Mouse (Mus musculus) skeletal muscle tissue, adult 2 months (tissue): ENCODE measurements around the gene Eef1b2.

ENCODE experiments used
- DNase-seq: peaks from one replicate; pipeline ENCODE4 v3.0.0-alpha.2; 2012; ENCODE audit warnings: low read depth, low spot score

Eef1b2 gene

DNA sequence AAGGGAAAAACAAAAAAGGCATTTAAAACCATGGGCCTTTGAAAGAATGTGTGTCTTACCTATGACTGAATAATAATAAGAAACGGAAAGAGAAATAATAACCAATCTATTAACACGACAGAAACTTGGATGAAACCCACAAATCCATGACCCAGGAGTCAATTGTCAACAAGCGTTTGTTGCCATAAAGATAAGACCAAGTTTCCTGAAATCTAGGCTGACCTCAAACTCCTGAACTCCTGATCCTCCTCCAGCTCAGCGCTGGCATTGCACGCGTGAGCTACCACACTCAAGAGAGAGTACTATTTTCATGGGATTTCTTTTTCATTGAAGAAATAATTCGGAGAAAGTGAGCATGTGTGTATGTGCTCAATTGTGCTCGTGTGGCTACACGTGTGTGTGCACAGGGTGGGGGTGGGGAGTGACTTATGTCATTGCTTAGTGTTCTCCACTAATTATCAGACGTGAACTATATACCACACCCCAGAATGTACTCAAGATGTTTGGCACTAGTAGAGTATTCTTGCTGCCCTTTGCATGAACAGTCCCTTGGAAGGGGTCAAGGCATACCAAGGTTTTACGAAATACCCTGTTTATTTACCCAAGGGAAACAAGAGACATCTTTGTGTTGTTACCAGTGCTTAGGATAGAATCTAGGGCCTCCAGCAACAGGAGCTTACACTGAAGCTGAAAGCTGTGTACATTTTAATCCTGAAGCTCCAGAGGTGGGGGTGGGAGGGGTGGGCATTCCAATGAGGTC is 15.9 kb downstream of the Eef1b2 start:
- no peak for DNase-seq

DNA sequence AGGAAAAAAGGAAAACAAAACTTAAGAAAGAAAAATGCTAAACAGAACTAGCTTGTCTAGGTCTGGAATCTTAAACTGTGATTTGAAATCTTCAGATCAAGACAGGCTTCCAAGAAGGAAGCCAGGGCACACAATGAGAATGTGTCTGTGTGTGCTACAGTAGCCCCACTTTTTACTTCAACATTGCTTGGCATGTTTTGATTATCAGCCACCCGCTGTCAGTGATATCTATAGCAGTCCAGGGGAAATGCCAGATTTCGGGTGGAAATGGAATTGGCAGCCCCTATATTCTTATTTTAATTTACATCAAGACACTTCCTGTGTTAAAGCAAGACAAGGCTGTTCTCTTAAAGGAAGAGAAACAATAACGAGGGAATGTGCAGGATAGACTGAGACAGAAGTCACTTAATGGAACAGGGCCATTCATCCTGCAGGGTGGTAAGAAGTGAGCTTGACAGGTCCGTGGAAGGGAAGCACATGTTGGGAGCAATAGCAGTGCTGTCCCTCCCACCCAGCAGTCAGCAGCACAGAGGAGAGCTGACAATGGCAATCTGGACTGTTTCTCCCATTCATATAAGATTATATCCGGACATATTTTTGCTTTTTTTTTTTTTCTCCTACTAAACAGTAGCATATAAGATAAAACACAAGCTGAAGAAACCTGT is 19.4 kb downstream of the Eef1b2 start:
- DNase-seq: no peak

DNA sequence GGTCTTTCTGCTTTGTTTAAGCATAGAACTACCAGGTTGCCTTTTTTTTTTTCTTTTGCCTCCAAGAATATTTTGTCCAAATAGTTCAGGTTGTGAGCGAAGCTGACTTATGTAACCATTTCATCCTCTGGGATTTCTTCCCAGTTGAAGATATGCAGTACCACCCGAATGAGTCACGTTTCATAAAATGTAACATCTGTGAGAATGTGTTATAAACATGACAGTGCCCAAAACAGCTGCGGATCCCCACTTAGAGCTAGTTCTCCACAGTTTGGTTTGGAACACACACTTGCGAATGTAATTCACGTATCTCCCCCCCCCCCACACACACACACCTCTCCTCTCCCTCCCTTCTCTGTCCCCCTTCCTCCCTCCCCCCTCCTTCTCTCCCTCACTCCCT is 22.8 kb downstream of the Eef1b2 start:
- DNase-seq: no peak

DNA sequence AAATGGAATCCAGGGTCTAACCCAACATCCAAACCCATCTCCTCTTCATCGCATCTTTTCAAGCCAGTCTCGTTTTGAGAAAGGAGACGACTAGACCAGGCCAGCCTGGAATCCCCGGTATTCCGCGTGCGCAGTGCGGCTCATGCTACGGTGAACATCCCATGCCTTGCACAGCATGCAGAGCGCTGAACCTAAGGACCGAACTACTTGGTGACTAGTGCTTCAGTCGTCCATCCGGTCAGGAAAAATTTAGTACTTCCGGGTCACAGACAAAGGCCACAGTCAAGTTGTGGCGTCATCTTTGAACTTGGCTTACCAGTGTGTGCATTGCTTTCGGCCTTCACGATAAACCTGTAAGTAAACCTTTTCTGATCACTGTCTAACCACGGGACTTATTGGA is 23.7 kb downstream of the Eef1b2 start:
- no peak for DNase-seq

DNA sequence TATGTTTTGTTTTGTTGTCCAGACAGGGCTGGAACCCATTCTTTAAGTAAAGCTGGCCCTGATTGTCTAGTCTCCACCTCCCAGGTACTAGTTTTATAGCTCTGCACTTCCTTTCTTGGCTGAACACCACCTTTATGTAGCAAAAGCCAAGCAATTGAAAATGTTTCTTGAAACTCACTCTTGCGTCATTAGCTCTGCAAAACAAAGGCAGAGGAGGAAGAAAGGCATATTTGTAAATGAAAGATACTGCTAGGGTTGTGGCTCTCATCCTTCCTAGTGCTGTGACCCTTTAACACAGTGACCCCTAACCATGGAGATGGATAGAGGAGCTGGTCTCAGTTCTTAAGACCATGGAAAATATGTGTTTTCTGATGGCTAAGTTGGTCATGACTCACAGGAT is 25.0 kb downstream of the Eef1b2 start:
- DNase-seq: no peak

DNA sequence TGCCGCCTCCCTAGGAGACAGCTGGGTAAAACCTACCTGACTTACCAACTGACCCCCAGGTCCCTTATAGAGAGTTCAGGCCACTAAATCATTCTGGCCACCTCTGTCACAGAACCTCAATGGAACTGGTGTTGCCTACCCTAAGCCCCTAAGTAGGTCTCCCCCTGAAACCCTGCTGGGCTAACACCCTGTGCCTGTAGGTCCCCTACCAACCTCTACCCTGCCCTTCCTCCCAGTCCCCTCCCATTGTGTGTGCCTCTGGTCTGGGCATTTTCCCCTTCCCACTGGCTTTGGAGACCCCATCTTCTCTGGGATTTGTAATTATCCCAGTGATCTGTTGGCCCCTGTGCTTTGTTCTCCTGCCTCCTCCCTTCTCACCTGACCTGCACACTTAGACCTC is 26.8 kb downstream of the Eef1b2 start:
- DNase-seq: no peak

DNA sequence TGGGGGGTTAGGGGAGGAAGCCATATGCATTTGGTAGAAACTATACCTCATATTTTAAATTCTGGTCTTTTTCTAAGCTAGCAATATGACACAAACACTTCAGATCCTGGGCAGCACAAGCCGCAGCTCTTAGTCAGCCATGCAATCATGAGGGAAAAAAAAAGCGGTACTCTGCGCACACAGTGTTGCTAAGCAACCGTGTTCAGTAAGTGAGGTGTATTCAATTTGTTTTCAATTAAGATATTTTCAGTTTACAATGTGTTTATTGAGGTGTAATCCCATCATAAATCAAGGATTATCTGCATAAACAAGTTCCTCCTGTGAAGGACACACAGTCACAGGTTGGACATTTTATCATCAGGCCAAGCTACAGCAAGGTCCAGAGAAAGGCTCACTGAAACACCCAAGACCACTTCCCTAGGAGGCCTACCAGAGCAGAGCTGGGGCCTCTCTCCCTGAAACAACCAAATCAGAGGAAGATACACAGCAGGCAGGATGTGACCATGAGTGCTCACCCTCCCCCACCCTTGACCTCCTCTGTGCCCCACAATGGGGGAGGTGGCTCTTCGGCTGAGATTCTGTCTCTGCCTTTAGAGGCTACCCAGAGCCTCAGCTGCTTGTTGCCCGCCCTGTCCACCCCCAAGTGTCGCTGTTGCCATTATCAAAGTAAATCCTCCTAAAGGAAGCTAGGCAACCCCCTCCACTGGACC is 27.5 kb downstream of the Eef1b2 start:
- DNase-seq: no peak

DNA sequence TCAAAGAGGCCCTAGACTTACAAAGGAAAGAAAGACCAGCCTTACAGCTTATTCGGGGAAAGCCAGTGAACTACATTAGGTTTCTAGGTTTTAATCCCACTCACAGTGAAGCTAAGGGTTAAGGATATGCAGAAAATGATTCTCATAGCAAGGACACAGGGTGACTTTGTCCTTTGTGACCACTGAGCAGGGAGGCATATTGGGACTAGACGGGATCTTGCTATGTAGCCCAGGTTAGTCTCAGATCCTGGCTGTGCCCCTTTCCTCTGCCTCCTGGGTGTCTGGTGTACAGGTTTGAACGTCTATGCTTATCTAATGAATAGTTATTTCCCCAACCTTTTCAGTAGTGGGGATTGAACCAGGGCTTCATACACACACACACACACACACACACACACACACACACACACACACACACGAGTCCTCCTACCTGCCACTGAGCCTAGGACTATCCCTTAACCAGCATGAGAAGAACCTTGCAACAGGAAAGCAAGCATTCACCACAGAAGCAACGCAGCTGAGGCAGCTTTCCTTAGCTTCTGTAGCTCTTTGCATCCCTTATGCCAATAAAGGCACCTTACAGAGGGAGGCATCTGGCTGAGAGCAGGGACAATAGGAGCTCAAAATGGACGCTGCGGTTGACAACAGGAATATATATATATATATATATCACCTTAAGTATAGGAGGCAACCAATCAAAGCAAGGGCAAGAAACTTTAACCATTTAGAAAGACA is 28.2 kb downstream of the Eef1b2 start:
- no peak for DNase-seq

DNA sequence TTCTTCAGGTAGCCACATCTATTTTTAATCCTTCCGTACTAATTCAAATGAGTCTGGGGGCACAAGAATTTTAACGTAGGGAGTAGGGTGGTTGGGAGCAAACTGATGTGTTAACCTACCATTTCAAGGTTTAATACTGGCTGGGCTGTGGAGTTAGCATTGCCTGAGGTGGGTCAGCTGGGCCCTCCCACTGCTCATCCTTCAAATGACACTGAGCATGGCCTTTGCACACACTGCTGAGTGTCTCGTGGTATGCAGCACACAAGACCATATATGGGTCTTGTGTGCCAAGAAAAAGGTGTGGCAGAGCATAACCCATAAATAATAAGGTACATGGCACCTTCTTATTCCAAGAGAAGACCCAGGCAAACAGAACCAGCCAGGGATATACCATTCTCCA is 31.0 kb downstream of the Eef1b2 start:
- no peak for DNase-seq

DNA sequence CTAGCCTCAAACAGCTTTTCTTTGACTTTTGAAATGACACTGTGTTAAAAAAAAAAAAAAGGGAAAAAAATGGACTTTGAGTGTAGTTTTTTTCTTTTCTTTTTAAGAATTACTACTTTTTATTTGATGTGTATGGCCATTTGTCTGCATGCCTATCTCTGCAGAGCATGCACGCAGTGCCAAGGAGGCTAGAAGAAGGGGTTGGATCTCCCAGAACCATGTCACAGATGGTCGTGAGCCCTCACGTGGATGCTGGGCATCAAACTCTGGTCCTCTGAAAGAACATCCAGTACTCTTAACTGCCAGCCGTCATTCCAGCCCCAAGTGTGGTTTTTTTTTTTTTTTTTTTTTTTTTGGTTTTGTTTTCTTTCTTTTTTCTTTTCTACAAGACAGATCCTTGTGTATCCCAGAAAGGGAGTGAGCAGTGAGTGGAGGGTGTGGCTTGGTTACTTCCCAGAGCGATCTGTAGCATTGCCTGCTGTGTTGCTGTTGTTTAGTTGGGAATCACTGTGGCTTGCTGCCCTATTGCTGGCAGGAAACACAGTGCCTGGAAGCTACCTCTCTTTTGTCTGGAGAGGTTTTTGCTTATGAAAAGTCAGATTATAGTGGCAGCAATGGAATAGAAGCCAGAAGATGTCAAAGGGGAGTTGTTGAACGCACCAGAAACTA is 33.4 kb downstream of the Eef1b2 start:
- DNase-seq: peak; percentile 23

DNA sequence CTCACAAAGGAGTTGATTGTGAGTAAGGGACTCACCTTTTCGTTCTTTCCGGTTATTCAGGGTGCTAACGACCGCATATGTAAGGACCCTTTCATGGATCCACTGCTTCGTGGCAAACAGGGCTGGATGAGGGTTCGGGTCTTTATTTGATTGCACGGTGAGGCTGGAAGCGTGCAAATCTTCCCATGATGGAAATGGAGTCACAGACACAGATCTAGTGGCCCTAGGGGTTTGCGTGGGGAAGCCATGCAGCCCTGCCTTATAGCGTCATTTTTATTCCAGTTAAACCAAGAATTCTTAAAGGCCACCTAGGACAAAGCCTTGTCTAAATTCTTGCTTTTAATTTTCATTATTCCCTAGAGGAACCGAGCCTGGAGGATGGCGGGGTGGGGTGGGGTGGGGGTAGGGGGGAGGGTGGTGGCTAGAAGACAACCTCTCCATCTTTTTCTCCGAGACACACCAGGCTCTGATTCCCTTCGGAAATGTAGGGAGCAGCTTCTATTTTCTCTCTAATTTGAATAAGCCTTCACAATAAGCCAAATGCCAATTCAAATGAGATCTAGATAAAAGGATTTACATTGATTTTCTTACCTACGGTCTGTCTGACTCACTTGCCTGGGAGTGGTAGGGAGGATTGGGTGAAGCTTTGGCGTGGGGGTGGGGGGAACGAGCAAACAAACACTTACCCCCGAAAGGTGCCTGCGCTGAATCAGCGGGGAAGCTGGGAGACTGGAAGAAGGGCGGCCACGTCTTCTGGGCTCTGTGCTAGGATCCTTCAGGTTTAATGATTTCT is 37.0 kb downstream of the Eef1b2 start:
- DNase-seq: no peak

DNA sequence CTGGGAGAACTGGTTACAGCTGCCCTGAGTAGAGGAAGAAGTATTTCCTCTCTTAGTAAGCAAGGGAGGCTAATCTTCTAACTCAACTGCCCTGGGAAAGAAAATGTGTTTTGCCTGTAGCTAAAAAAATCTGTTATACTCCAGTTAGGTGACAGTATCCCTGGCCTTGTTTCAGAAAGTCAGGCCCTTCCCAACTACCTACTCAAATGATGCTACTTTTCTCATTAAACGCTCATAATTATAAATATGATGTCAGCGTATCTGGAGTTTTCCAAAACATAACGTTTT is 37.6 kb downstream of the Eef1b2 start, which contains the start of gene Gpr1:
TSS of gene Gpr1 (minus strand) at position 273 of the 288 bp plus-strand sequence.
- no peak for DNase-seq

DNA sequence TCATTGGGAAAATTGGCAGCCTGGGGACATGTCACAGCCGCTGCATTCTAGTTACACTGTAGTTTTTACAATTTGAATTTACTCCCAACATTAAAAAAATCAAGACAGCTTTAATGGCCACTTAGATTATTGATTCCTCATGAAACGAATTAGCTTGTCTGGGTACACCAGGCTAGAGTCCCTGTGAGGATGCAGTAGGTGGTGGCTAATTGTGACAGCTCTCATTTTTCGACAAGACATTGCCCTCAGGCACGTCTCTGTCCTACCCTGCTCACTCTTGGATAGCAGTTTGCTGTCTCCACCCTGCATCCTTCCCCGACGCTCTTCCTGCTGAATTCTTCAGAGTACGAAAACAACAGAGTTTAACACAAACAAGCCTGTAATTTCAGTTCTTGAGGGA is 38.0 kb downstream of the Eef1b2 start:
- DNase-seq: no peak

DNA sequence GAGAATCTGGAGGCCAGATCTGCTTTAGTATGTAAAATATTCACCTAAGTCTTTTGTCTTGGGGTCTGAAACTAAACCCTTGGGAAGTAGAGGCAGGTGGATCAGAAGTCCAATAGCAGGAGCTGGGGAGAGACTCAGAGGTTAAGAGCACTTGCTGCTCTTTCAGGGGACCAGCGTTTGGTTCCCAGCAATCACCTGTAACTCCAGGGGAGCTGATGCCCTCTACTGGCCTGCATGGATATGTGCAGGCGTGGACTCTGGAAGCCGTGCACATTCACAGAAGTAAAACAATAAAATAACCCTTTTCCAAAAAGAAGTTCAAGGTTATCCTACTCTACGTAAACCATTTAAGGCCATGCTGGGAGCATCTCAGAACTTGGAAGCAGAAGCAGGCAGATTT is 42.7 kb downstream of the Eef1b2 start:
- DNase-seq: no peak

DNA sequence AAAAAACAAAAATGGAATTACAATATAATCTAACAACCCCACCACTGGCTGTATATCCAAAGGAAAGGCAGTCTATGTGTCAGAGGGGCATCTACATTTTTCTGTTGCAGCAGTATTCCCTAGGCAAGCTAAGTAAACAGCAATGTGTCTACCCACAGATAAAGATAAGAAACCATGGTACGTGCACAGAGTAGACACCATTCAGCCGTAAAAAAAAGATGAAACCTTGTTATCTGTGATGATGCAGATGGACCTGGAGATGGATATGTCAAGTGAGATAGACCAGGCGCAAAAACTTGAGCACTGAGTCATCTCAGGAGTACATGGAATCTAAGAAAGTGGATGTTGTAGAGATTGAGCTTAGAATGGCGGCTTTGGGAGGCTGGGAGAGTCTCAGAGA is 48.4 kb downstream of the Eef1b2 start:
- no peak for DNase-seq

DNA sequence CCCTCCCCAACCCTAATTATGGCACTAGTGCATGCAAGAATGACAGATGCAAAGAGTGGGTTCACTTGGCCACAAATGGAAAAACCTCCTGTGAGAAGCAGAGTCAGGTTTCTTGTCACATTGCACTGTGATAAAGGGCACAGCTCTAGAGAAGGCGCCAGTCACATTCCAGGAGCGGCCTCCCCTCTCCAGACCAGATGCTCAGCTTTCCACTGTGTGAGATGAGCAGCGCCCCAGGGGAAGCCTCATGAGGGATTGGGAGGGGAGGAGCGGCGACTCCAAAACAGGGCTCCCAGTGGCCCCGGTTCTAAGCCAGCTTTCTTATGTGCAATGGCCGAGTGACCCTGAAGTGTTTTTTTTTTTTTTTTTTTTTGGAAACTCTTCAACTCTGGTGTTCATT is 49.3 kb downstream of the Eef1b2 start:
- DNase-seq: no peak

DNA sequence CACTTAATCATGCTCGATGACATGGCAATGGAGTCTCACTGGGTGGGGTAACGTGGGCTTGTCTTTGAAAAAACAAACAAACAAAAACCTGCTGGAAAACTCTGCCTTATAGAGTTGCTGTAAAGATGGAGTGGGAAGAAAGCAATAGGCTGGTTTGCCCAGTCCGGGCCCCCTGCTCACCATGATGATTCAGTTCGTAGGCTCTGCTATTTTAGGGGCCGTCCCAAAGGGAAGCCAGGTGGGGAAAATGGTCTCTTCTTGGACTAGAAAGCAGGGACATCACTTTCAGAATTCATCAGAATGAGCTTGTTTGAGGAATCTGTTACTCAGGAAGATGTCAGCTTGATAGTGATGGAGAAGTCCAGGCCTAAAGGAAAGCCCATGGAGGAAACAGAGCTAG is 50.6 kb downstream of the Eef1b2 start:
- no peak for DNase-seq
